Mouse (Mus musculus) ES-Bruce4 (cell line): ENCODE results near the gene Ect2l. TPM values are rescaled to one million over a fixed set of nuclear protein-coding genes. Genes with fewer than 3 reads are reported as not detected.
A peak's percentile ranks its signal among the peaks of the same experiment; 100 is the strongest.

Experiments used
- H3K27ac ChIP-seq: 2 replicates; pipeline ENCODE4 v1.5.1; 2012; ENCODE audit warnings: low read length, inconsistent platforms; ENCODE audit not compliant: insufficient read depth
- H3K27me3 ChIP-seq: 2 replicates; pipeline ENCODE4 v1.6.1; 2012; ENCODE audit warnings: mild to moderate bottlenecking, low read length, inconsistent platforms; ENCODE audit not compliant: control insufficient read depth, poor library complexity, insufficient read depth, severe bottlenecking
- H3K36me3 ChIP-seq: 2 replicates; pipeline ENCODE4 v1.6.1; 2012; ENCODE audit warnings: inconsistent platforms, mild to moderate bottlenecking, low read length, moderate library complexity; ENCODE audit not compliant: control insufficient read depth, poor library complexity, insufficient read depth, severe bottlenecking
- H3K4me1 ChIP-seq: one replicate; pipeline ENCODE4 v1.8.1; 2011; ENCODE audit warnings: low read length; ENCODE audit not compliant: control insufficient read depth, insufficient read depth
- H3K4me3 ChIP-seq: 2 replicates; pipeline ENCODE4 v1.5.1; 2011; ENCODE audit warnings: low read depth, mild to moderate bottlenecking, low read length
- H3K9ac ChIP-seq: 2 replicates; pipeline ENCODE4 v1.6.1; 2012; ENCODE audit warnings: low read depth, mild to moderate bottlenecking, inconsistent platforms; ENCODE audit not compliant: poor library complexity, severe bottlenecking
- H3K9me3 ChIP-seq: replicated peaks from 2 replicates; pipeline ENCODE4 v1.6.1; 2012; ENCODE audit warnings: mild to moderate bottlenecking, low read length, inconsistent platforms; ENCODE audit not compliant: control insufficient read depth, poor library complexity, insufficient read depth, severe bottlenecking
- CTCF ChIP-seq: IDR thresholded peaks from one replicate; pipeline ENCODE4 v1.8.1; 2011; ENCODE audit warnings: low read depth, low read length
- EP300 ChIP-seq: IDR thresholded peaks from 2 replicates; pipeline ENCODE4 v1.6.1; 2011; ENCODE audit warnings: low read depth, low read length; ENCODE audit not compliant: insufficient read depth
- POLR2A ChIP-seq: IDR thresholded peaks from one replicate; pipeline ENCODE4 v1.8.1; 2011; ENCODE audit warnings: low read length; ENCODE audit not compliant: insufficient read depth
- polyA plus RNA-seq: library from polyadenylated mRNA; stranded (reverse); fragments of >200 nt; gene quantifications from 2 replicates; pipeline ENCODE4 v1.2.4, GENCODE M21; 2011; ENCODE audit warnings: low read depth; ENCODE audit not compliant: missing spikeins, insufficient read depth, insufficient read length

The Ect2l gene
- polyA plus RNA-seq, 1 experiment, result 0.52 TPM

- Histone ChIP-seq H3K36me3 (no peaks in the 10 kb centered on the region), H3K9ac (no peak overlapping the region), H3K4me3 (no peak overlapping the region), H3K27me3 (no peaks in the 10 kb centered on the region), H3K4me1 (peaks cover under 1% of the 10 kb centered on the region), H3K9me3 (no peaks in the 10 kb centered on the region), H3K27ac (no peak overlapping the region)
- TF ChIP-seq POLR2A (no peak), EP300 (no peak), CTCF (no peak)
Observed at GRCm38 (mm10) chr10:18210119-18210518, 571 bp downstream of the Ect2l start.

DNA sequence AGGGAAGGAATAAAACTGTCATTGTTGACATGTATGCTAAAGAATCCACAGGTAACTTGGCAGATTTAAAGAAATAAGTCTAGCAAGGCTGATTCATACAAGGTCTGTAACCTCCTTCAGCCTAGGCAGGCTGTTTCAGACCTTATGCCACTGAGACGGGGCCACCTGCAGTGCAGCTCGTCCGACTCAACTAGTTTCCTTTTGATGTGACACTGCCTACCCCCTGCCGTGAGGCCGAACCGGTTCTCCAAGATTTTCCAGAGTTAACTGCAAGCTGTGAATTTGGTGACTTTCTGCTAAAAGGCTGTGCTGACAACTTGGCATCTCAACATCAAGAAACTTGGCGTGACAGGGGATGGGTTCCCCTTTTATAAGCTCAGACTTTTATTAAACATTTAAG, 6.6 kb downstream of the Ect2l start:
- Histone ChIP-seq H3K9ac (no peak overlapping the region), H3K4me3 (no peak overlapping the region), H3K27ac (no peak overlapping the region), H3K4me1 (peaks cover 1% of the 10 kb centered on the region), H3K27me3 (no peaks in the 10 kb centered on the region), H3K9me3 (peaks cover 5% of the 10 kb centered on the region), H3K36me3 (no peaks in the 10 kb centered on the region)
- TF ChIP-seq EP300, result peak; percentile 77
- TF ChIP-seq POLR2A, result no peak
- TF ChIP-seq CTCF, result no peak

DNA sequence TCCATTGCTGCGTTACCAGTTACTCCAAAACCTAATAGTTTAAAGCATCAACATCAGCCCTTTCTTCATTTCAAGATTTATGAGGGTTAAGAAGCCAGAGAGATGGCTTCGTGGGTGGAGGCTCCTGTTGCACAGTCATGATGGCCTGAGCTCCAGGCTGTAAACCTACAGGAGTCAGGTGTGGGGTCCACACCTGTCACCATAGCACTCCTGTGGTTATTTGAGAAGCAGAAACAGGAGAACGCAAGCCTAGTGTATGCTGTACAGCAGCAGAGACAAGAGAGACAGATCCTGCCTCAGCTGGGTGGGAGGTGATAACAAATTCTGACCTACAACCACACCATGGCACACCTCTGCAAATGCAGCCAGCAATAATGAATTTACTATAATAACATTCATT, 8.3 kb downstream of the Ect2l start:
- H3K27me3 ChIP-seq, result no peaks in the 10 kb centered on the region
- no peak overlapping the region for H3K27ac ChIP-seq
- peaks cover 1% of the 10 kb centered on the region for H3K4me1 ChIP-seq
- no peak overlapping the region for H3K4me3 ChIP-seq
- no peak for TF ChIP-seq CTCF
- TF ChIP-seq POLR2A, result no peak
- no peaks in the 10 kb centered on the region for H3K36me3 ChIP-seq
- H3K9ac ChIP-seq, result no peak overlapping the region
- H3K9me3 ChIP-seq, result peaks cover 10% of the 10 kb centered on the region

GRCm38 (mm10) chr10:18200656-18201055, 10.0 kb downstream of the Ect2l start:
- no peak for TF ChIP-seq EP300
- TF ChIP-seq CTCF, result no peak
- no peak for TF ChIP-seq POLR2A
- H3K36me3 ChIP-seq, result no peaks in the 10 kb centered on the region

GRCm38 (mm10) chr10:18199919-18200318, 10.8 kb downstream of the Ect2l start:
- Histone ChIP-seq H3K4me1 (no peaks in the 10 kb centered on the region), H3K36me3 (no peaks in the 10 kb centered on the region), H3K9me3 (peaks cover 10% of the 10 kb centered on the region), H3K9ac (no peak overlapping the region), H3K27me3 (no peaks in the 10 kb centered on the region), H3K27ac (no peak overlapping the region), H3K4me3 (no peak overlapping the region)
- TF ChIP-seq EP300, result no peak
- no peak for TF ChIP-seq POLR2A
- no peak for TF ChIP-seq CTCF

More at GRCm38 (mm10) chr10:18200656-18201055, 10.0 kb downstream of the Ect2l start:
- Histone ChIP-seq H3K4me3 (no peak overlapping the region), H3K27me3 (no peaks in the 10 kb centered on the region), H3K9ac (no peak overlapping the region), H3K4me1 (peaks cover 1% of the 10 kb centered on the region), H3K9me3 (peaks cover 10% of the 10 kb centered on the region), H3K27ac (no peak overlapping the region)

- H3K36me3 ChIP-seq, result no peaks in the 10 kb centered on the region
- no peak overlapping the region for H3K4me3 ChIP-seq
- no peaks in the 10 kb centered on the region for H3K27me3 ChIP-seq
- peaks cover 8% of the 10 kb centered on the region for H3K4me1 ChIP-seq
- TF ChIP-seq CTCF, result no peak
- TF ChIP-seq EP300, result no peak
- TF ChIP-seq POLR2A, result no peak
- no peak overlapping the region for H3K27ac ChIP-seq
- H3K9me3 ChIP-seq, result peaks cover 10% of the 10 kb centered on the region
- no peak overlapping the region for H3K9ac ChIP-seq
Observed at GRCm38 (mm10) chr10:18198286-18199015, 12.2 kb downstream of the Ect2l start.
